Mouse (Mus musculus): ENCODE results near the gene Ahcyl2.

DNA sequence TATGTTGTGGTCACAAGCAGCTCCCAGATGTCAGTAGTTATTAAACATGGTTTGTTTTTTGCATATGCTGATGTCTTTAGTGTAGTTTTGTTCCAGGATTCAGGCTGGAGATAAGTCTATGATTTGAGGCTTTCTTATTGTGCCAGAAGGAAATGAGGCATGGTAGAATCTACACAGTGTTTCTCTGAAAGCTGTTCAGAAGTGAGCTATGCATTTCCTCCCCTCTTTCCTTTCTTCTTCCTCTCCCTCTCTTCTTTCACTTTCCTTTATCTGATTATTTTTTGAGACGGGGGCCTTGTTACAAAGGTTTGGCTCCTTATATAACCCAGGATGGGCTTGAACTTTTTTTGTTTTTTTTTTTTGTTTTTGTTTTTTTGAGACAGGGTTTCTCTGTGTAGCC is 25.7 kb downstream of the Ahcyl2 start:
- no peak for TF ChIP-seq TAL1 (IDR thresholded peaks at IDR 0.05; ENCODE audit: low read length)
- no peak for TF ChIP-seq GATA1 (IDR thresholded peaks at IDR 0.05; ENCODE audit: low read length)

All from erythroblast, embryonic 14.5 days (primary cell).